Mouse (Mus musculus): Measurements from ENCODE around the gene Ppp1r3g. TPM values are rescaled to one million over a fixed set of nuclear protein-coding genes. Genes with fewer than 3 reads are reported as not detected.
"Not testable (repeated sequence)": the region's sequence is repeated elsewhere in the genome, so short reads cannot be mapped to it uniquely, and the experiment has no call there.

Ppp1r3g gene
- 1 to 10 TPM in 1 of 2 experiments, under 1 TPM in 1; 1.00 to 5.0 TPM for total RNA-seq (2021)
- long read RNA-seq, experiment 1, transcript Ppp1r3g-202 (1 exons, 571 nt): major isoform, 22 of 36 reads
- long read RNA-seq, experiment 1, partial matches to known transcripts: 0 of 36 reads
- long read RNA-seq, experiment 1, other reads (novel, unspliced or antisense): 10 of 36 reads
- long read RNA-seq, experiment 2: 0 reads

GRCm38 (mm10) chr13:35958539-35958938, at the start of gene Ppp1r3g:
Gene Ppp1r3g, plus strand, starts transcription at chr13:35958839.
- no peak for DNase-seq

DNA sequence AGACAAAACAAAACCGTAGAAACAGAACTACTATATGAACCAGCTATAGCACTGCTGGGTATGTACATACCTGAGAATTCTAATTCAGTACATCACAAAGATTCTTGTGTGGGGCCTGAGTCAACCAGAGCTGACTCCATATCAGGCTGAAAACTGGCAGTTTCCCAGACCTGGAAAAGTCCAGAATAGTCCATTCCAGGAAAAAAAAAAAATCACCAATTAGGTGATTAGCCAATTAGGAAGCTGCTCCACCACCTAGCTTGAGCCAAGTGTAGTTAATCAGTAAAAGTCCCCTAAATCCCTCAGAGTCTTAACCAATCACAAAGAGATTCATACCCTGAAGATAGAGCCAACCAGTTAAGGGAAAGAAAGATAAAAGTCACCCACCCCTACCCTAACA, 47.2 kb upstream of the Ppp1r3g start:
- DNase-seq: no peak

GRCm38 (mm10) chr13:35937991-35938390, 20.6 kb upstream of the Ppp1r3g start:
- no peak for DNase-seq

DNA sequence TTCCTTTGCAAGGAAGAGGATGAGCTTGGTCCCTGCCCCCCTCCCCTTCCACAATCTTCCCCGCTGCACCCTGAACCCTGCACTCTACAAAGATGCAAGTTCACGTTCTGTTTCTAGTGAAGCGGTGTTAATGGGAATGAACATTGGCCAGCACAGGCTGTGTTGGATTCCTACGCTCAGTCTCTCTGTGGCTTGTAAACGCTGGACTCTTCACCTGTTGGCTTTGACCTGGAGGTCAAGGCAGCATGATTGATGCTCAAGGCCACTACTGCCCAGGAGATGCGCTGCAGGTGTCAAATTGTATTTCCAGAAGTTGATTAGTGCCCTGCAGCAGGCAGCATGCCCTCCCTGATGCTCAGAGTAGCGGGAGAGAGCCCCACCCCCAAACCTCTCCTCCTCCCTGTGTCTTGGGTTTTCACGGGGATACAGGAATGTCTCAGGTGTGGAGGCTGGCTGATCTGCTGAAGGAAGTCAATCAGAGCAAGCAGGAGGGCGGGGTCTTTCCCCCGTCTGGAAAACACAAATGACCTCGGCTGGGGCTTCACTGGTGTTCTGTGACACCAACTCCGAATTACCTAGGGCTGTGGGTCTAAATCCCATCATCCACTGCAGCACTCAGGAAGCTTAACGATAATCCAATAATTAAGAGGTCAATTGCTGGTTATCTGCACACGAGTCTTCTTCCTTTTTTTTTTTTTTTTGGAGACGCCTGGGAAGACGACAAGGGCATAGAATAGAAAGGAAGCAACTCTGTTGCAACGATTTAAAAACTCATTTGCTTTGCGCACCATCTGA, 18.6 kb upstream of the Ppp1r3g start:
- DNase-seq: no peak

DNA sequence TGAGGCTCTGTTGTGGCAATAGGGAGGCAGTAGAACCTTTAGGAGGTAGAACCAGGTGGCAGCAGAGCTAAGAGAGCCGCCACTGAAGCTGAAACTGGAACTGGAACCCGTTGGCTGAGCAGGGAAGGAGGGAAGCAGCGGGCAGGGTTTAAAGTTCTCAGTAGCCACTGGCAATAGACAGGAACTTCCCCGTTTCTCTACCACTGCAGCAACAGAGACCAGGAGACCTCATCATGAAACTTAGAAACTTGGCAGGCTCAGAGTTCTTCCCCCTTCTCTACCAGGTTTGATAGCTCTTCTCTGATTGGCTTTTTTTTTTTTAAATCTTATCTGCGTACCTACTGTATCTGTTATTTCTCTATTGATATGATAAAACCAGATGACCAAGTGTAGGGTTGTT, 17.7 kb upstream of the Ppp1r3g start:
- DNase-seq: no peak

GRCm38 (mm10) chr13:35946659-35947353, 11.8 kb upstream of the Ppp1r3g start:
- DNase-seq: no peak

- peak; percentile 83 for DNase-seq
These were observed 11.2 kb upstream of the Ppp1r3g start for GRCm38 (mm10) chr13:35947354-35948000.

DNA sequence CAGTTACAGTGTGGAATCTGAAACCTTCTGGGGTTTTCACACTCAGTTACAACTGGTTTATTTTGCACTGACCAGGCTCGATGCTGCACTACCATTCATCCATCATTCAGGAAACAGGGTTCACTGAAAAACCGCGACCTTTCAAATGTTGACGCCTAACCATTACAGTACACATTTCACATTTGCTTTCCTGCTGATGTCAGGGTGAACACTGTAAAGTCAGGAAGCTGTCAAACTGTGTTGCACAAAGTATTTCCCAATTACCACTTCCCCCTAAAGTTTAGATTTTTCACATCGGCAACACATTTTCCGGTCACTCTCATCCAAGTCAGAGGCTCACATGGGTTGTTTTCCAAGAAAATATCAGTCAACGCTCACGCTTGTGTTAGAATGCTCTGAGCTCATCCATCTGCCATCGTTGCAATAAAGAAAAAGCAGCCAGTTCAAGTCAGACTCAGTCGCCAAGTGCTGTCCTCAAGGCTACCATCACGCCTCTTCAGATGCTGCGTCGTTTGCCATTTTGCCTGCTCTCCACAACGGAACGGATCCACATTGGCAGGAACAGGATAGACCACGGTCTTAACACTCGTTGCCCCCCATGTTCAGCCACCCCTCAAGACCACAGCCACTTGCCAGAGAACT, 8.7 kb upstream of the Ppp1r3g start:
- DNase-seq: no peak

DNA sequence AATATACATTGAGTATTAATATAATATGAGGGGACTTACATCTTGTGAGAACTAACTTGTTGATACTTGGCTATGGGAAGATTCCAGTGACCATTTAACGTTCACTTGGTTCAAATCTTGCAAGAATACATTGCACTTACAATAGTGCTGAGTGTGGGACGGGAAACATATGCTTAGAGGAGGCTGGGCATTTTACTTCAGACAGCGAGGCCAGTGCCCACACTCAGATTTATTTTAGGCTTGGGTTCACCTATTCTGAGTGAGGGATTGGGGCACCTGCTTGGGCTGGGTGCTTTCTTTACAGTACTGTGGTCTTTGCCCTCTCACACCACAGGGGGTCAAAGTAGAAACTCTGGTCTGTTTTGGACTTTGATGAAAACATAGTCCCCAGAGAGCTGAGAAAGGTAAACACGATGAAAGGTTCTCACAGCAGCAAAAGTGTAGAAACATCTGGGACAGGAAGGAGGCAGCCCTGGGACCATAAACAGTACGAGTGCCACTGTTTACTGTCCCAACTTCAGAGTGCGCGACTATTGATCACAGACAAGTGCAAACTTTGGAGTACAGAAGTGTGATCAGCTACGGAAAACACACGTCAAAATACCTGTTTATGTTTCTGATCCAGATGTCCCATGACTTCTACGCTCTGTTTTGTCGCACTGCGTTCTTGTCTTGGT, 890 bp downstream of the Ppp1r3g start:
- DNase-seq: no peak

DNA sequence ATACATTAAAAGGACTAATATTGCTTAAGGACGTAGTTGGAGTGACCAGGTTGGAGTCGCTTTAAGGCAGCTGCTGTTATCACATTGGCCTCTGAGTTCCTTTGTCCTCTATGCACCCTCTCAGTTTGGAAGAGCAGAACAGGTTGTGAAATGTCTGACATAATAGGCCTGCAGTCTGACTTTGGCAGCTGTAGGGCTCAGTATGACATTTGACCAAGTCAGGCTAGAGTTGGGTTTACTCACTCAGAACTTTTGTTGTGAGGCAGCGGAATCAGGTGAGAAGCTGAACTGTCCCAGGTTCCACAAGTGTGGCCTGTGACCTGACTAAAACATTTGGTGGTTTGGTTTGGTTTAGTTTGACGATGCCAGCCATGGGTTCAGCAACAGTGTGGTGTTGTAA, 4.9 kb downstream of the Ppp1r3g start:
- peak; percentile 29 for DNase-seq

GRCm38 (mm10) chr13:35967690-35968089, 9.1 kb downstream of the Ppp1r3g start:
- DNase-seq: no peak

DNA sequence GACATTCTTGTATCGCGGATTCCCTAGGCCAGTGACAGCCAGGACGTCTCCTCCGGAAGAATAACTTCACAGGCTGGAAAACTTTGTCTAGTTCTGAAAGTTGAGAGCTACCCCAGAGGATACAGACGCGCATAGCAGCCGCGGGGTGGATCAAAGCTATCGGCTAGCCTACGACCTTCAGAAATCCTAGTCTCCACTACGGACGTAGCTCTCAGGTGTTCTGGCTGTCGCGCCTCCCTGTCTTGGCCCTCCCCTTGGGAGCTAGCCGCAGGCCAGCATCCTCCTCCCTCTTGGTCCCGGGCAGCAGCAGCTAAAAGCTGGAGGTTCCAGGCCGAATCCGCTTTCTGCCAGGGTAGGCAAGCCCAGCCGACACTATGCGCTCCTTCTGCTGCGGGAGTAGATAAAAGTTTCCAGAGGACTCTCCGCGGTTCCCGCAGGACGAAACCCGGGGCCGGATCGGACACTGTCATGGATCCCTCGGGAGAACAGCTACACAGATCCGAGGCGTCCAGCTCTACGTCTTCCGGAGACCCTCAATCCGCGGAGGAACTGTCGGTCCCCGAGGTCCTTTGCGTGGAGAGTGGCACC, 9.6 kb downstream of the Ppp1r3g start:
- peak; percentile 62 for DNase-seq

DNA sequence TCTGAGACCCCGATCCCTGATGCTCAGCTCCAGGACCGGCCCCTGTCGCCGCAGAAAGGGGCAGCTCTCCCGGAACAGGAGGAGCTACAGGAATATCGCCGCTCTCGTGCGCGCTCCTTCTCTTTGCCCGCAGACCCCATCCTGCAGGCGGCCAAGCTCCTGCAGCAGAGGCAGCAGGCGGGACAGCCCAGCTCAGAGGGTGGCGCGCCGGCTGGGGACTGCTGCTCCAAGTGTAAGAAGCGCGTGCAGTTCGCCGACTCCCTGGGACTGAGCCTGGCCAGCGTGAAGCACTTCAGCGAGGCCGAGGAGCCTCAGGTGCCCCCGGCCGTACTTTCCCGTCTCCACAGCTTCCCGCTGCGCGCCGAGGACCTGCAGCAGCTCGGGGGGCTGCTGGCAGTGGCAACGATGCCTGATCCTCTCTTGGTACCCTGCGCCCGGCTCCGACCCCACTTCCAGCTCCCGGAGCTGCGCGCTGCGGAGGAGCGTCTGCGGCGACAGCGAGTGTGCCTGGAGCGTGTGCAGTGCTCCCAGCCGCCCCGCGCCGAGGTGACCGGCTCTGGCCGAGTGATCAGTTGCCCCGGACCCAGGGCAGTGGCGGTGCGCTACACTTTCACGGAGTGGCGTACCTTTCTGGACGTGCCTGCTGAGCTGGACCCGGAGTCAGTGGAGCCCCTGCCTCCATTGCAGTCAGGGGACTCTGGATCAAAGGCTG, 10.2 kb downstream of the Ppp1r3g start:
- peak; percentile 29 for DNase-seq

- DNase-seq: peak; percentile 30
These were observed 10.7 kb downstream of the Ppp1r3g start for GRCm38 (mm10) chr13:35969431-35969721.

- no peak for DNase-seq
These were observed 11.2 kb downstream of the Ppp1r3g start for GRCm38 (mm10) chr13:35969829-35970228.

- DNase-seq: no peak
These were observed 18.3 kb downstream of the Ppp1r3g start for GRCm38 (mm10) chr13:35976912-35977311.

- DNase-seq: no peak
These were observed 21.8 kb downstream of the Ppp1r3g start for GRCm38 (mm10) chr13:35980471-35980870.

DNA sequence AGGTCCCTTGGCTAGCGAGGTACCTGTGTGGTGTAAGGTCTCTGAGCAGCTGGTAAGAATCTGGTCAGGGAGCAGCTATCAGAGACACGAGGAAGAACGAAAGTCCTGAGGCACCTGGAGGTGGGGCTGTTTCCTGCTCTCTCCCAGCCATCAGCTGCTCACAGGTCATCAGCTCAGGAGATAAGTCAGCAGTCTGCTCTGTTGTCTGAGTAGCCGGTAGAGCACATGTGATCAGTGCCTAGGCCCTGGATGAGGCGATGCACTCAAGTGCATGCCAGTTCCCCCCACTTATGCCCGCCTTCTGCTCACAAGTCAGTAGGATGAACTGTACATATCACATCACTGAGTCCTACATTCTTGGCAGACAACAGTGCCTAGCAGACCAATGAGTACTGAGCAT, 24.3 kb downstream of the Ppp1r3g start:
- no peak for DNase-seq

DNA sequence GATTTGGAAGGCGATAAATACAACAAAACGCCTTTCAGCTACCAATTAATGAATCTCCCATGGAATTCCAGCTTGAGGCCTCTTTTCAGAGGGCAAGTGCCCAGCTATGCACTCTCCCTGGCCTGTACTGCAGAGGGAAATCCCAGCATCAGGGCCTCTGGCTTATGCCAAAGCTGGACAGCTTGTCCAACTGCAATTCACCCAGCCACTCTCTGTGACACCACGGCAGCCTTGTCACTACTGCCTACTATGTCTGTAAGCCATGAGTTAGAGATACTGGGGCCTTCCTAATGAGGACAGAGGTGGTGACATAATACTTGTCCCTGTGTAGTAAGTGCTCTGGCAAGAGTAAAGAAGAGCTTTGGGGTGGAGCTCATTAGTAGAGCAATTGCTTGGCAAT, 30.7 kb downstream of the Ppp1r3g start:
- DNase-seq: peak; percentile 18

DNA sequence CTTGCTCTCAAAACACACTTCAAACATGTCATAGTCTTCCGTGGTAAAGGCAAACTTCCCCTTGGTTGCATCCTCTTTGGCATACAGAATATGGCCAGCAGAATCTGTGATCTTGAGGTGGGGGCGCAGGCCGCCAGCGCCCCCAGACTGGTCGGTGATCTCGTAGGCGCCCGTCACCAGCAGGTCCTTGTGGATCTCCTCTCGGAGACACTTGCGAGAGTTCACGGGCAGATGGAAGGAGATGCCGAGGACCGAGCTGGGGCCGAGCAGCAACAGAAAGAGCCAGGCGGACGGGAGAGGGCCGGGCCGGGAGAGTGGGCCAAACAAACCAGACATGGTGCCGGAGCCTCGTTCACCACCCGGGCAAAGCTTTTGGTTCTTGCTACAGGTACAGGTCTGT, 32.5 kb downstream of the Ppp1r3g start:
- DNase-seq: not testable (repeated sequence)

DNA sequence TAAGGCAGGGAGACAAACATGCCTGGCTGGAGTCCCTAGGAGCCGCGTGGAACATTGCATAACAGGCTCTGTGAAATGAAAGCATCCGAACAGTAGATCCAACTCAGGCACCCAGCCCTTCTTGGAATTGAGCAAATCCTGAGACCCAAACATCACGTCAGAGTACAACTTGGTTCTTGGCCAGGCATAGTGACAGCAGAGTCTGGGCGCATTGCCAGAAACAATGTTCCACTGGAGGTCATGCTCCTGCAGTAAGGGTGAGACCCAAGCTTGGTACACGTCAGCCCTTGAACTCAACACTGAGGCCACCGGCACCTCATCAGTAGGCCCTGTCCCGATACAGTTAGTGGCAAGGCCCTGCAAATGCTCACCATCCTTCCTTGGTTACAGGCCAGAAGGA, 35.4 kb downstream of the Ppp1r3g start:
- DNase-seq: peak; percentile 91

Data from adrenal gland, postnatal 10 days (tissue).